Mouse (Mus musculus) C2C12 (cell line): ENCODE data around the gene Gpr61. TPM values are rescaled to one million over a fixed set of nuclear protein-coding genes. Genes with fewer than 3 reads are reported as not detected.
A peak's percentile ranks its signal among the peaks of the same experiment; 100 is the strongest.

Experiments
- H3K27me3 ChIP-seq: one replicate; pipeline ENCODE4 v1.6.1; 2011; ENCODE audit not compliant: control insufficient read depth, insufficient read depth, insufficient read length
- H3K36me3 ChIP-seq: one replicate; pipeline ENCODE4 v1.6.1; 2011; ENCODE audit not compliant: control insufficient read depth, insufficient read depth
- H3K4me3 ChIP-seq: one replicate; pipeline ENCODE4 v1.5.1; 2011; ENCODE audit warnings: mild to moderate bottlenecking, control low read depth; ENCODE audit not compliant: poor library complexity, insufficient read depth, severe bottlenecking
- H3K79me2 ChIP-seq: one replicate; pipeline ENCODE4 v1.6.1; 2011; ENCODE audit not compliant: control insufficient read depth, insufficient read depth
- H3K79me3 ChIP-seq: one replicate; pipeline ENCODE4 v1.6.1; 2011; ENCODE audit warnings: low read depth, control low read depth
- H3ac ChIP-seq: one replicate; pipeline ENCODE3; 2011; ENCODE audit warnings: low read depth; ENCODE audit not compliant: control insufficient read depth, insufficient read length
- CEBPB ChIP-seq: IDR thresholded peaks from one replicate; pipeline ENCODE4 v1.6.1; 2011; ENCODE audit warnings: low read depth, mild to moderate bottlenecking, control low read depth, moderate library complexity
- CTCF ChIP-seq: IDR thresholded peaks from one replicate; pipeline ENCODE4 v1.5.1; 2011; ENCODE audit not compliant: control insufficient read depth, insufficient read depth, insufficient read length
- FOSL1 ChIP-seq: IDR thresholded peaks from one replicate; pipeline ENCODE4 v1.8.0; 2011; ENCODE audit warnings: mild to moderate bottlenecking, low read length; ENCODE audit not compliant: poor library complexity, insufficient read depth, severe bottlenecking
- MAX ChIP-seq: IDR thresholded peaks from one replicate; pipeline ENCODE4 v1.6.1; 2011; ENCODE audit warnings: mild to moderate bottlenecking, control low read depth
- MYOD1 ChIP-seq: IDR thresholded peaks from one replicate; pipeline ENCODE4 v1.6.1; 2011; ENCODE audit warnings: low read depth; ENCODE audit not compliant: control insufficient read depth, insufficient read length
- MYOG ChIP-seq: IDR thresholded peaks from one replicate; pipeline ENCODE4 v1.6.1; 2011; ENCODE audit not compliant: control insufficient read depth, insufficient read length; ENCODE audit errors: extremely low read depth
- USF1 ChIP-seq: IDR thresholded peaks from one replicate; pipeline ENCODE4 v1.6.1; 2011; ENCODE audit warnings: low read depth, mild to moderate bottlenecking, control low read depth, moderate library complexity
- polyA plus RNA-seq: library from polyadenylated mRNA; unstranded; fragments of >200 nt; fragmentation: generic; extraction: Trizol; gene quantifications from one replicate; pipeline ENCODE4 v1.2.1, GENCODE M21; 2012; ENCODE audit warnings: missing spikeins

Gene Gpr61
- polyA plus RNA-seq, 1 experiment = 0.01 TPM

DNA sequence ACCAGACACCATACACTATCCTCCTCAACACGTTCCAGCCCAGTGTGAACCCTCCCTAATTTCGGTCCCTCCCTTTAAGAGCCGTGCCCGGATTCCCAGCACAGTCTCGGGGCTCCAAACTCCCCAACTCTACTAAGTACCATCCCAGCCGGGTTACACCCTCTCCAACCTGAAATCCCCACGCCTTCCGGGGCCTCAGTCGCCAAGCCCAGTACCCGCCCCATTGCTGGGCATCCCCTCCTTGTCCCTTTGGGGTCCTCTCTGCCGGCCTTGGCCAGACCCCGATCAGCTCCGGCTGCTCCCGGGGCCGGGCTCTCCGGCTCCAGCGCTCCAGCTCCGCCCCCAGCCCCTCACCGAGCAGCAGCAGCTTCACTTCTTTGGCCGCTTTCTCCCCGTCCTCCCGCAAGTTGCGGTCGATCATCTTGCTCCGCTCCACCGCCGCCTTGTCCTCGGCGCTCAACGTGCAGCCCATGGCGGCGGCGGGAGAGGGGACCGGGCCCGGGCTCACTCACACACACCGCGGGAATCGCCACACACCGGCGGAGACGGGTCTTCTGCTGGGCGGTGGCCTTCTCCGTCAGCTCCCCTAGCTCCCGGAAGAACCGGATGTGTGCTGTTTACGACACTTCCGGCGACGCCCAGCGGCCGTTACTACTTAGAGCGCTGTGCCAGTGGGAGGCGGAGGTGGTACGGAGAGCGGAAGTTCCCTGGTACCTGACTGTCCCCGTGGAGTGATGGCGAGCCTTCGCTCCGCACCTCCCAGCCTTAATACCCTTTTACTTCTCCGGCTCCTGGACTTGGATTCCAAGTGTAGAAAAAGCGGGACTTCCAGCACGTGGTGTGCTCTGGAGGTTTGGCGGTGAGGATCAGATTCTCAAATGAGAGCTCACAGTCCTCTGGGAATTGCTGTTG is 8.9 kb downstream of the Gpr61 start, which contains the start of gene Gnai3:
Gene Gnai3, minus strand, starts transcription at position 613 of the 912 bp plus-strand sequence.
- TF ChIP-seq MYOD1 (no peak), CEBPB (no peak), MAX (peak; percentile 21), MYOG (no peak)
- H3ac ChIP-seq = peak within 1 kb of the TSS; percentile 89
- peaks cover 13% of the 10 kb centered on the region for H3K36me3 ChIP-seq

GRCm38 (mm10) chr3:108140786-108141185 is 13.9 kb downstream of the Gpr61 start:
- no peak for TF ChIP-seq USF1
- TF ChIP-seq MYOG = no peak
- TF ChIP-seq CTCF = no peak
- no peak for TF ChIP-seq MAX
- TF ChIP-seq FOSL1 = no peak
- no peak for TF ChIP-seq MYOD1
- TF ChIP-seq CEBPB = no peak
- peaks cover 23% of the 10 kb centered on the region for H3K36me3 ChIP-seq
- H3K79me3 ChIP-seq = peaks cover 98% of the 10 kb centered on the region
- H3K4me3 ChIP-seq = no peak overlapping the region
- no peaks in the 10 kb centered on the region for H3K27me3 ChIP-seq
- H3ac ChIP-seq = no peak overlapping the region
- H3K79me2 ChIP-seq = peaks cover 100% of the 10 kb centered on the region

More for the DNA sequence above, 8.9 kb downstream of the Gpr61 start, which contains the start of gene Gnai3:
- peaks cover 52% of the 10 kb centered on the region for H3K79me2 ChIP-seq
- peak within 1 kb of the TSS; percentile 87 for H3K4me3 ChIP-seq
- no peaks in the 10 kb centered on the region for H3K27me3 ChIP-seq
- peaks cover 48% of the 10 kb centered on the region for H3K79me3 ChIP-seq

GRCm38 (mm10) chr3:108139113-108139512 is 15.6 kb downstream of the Gpr61 start:
- Histone ChIP-seq H3K79me3 (peaks cover 100% of the 10 kb centered on the region), H3K27me3 (no peaks in the 10 kb centered on the region), H3K36me3 (peaks cover 23% of the 10 kb centered on the region), H3K4me3 (no peak overlapping the region), H3ac (no peak overlapping the region), H3K79me2 (peaks cover 100% of the 10 kb centered on the region)
- TF ChIP-seq MYOD1 = no peak
- no peak for TF ChIP-seq FOSL1
- TF ChIP-seq MYOG = no peak
- TF ChIP-seq CTCF = no peak
- no peak for TF ChIP-seq MAX
- no peak for TF ChIP-seq USF1

GRCm38 (mm10) chr3:108134701-108135100 is 20.0 kb downstream of the Gpr61 start:
- peaks cover 98% of the 10 kb centered on the region for H3K79me3 ChIP-seq
- no peak overlapping the region for H3K4me3 ChIP-seq
- TF ChIP-seq CEBPB (no peak), MAX (no peak), MYOD1 (no peak), MYOG (no peak), FOSL1 (no peak), USF1 (no peak), CTCF (no peak)
- H3ac ChIP-seq = no peak overlapping the region
- H3K36me3 ChIP-seq = peaks cover 10% of the 10 kb centered on the region
- no peaks in the 10 kb centered on the region for H3K27me3 ChIP-seq
- peaks cover 100% of the 10 kb centered on the region for H3K79me2 ChIP-seq

DNA sequence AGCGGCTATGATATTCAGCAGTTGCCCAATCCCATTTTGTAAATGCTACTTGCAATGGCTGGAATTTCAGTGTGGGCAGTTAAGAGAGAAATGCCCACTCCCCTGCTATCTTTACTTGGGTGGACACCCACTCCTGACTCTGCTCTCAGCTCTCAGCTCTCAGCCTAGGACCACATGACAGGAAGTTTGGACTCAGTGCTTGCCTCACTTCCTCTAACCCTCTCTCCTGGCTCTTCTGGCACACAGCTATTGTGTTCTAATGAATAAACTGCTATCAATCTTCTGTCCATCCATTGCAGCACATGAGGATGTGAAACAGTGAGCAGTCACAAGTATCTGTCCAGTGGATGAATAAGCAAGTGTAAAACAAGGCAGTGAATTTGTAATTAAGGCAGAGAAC is 22.2 kb downstream of the Gpr61 start:
- peaks cover 13% of the 10 kb centered on the region for H3K36me3 ChIP-seq
- H3K4me3 ChIP-seq = no peak overlapping the region
- H3K79me2 ChIP-seq = peaks cover 100% of the 10 kb centered on the region
- H3ac ChIP-seq = no peak overlapping the region
- peaks cover 96% of the 10 kb centered on the region for H3K79me3 ChIP-seq
- TF ChIP-seq CEBPB (no peak), FOSL1 (no peak), MYOD1 (no peak), MYOG (no peak), MAX (no peak), CTCF (no peak), USF1 (no peak)
- no peaks in the 10 kb centered on the region for H3K27me3 ChIP-seq

- TF ChIP-seq FOSL1 (no peak), MYOD1 (no peak), CTCF (no peak), MYOG (no peak), MAX (no peak)
Observed at GRCm38 (mm10) chr3:108131821-108132220, 22.9 kb downstream of the Gpr61 start.

More at GRCm38 (mm10) chr3:108131821-108132220, 22.9 kb downstream of the Gpr61 start:
- H3K36me3 ChIP-seq = peaks cover 13% of the 10 kb centered on the region
- peaks cover 100% of the 10 kb centered on the region for H3K79me2 ChIP-seq
- no peak overlapping the region for H3K4me3 ChIP-seq
- H3ac ChIP-seq = no peak overlapping the region
- H3K79me3 ChIP-seq = peaks cover 91% of the 10 kb centered on the region
- H3K27me3 ChIP-seq = no peaks in the 10 kb centered on the region
